Mouse (Mus musculus) liver, embryonic 14.5 days (tissue): ENCODE measurements around the gene AL732309.1. TPM values are rescaled to one million over a fixed set of nuclear protein-coding genes. Genes with fewer than 3 reads are reported as not detected.

ENCODE experiments used
- ATAC-seq: fragments of 200-750 bp; cut with Nextera tagmentation; 2 replicates; pipeline ENCODE4 v1.8.0; 2017; ENCODE audit warnings: moderate number of reproducible peaks, mild to moderate bottlenecking, moderate library complexity; ENCODE audit not compliant: insufficient read depth
- DNase-seq, 3 experiments: peaks; one replicate each; pipeline ENCODE4 v3.0.0-alpha.2; 2012 to 2013; ENCODE audit warnings: low read depth in 3 of 3, low spot score in 3 of 3
- H3K27ac ChIP-seq: fragments of 300-500 bp; sonication (generic); 2 replicates; pipeline ENCODE4 v1.5.1; 2014; ENCODE audit warnings: moderate library complexity, mild to moderate bottlenecking, control low read depth, inconsistent platforms
- H3K27me3 ChIP-seq: fragments of 300-500 bp; sonication (generic); 2 replicates; pipeline ENCODE4 v1.6.1; 2014; ENCODE audit warnings: mild to moderate bottlenecking, low read length, moderate library complexity; ENCODE audit not compliant: control insufficient read depth, insufficient read depth
- H3K36me3 ChIP-seq: fragments of 300-500 bp; sonication (generic); replicated peaks from 2 replicates; pipeline ENCODE4 v1.6.1; 2014; ENCODE audit warnings: low read depth; ENCODE audit not compliant: control insufficient read depth, insufficient read depth
- H3K4me1 ChIP-seq, 2 experiments: fragments of 200-500 bp in 1 of 2; fragments of 300-500 bp in 1 of 2; sonication (generic) in 1 of 2; replicated peaks; 2 replicates each; pipeline ENCODE4 v1.6.1; 2012 to 2014; ENCODE audit warnings: antibody characterized with exemption in 1 of 2, inconsistent platforms in 1 of 2, low read length in 1 of 2; ENCODE audit not compliant: control insufficient read depth in 2 of 2, insufficient read depth in 2 of 2
- H3K4me2 ChIP-seq: fragments of 300-500 bp; sonication (generic); 2 replicates; pipeline ENCODE4 v1.6.1; 2014; ENCODE audit warnings: low read depth, mild to moderate bottlenecking, control low read depth, moderate library complexity
- H3K4me3 ChIP-seq, 2 experiments: fragments of 200-500 bp in 1 of 2; fragments of 300-500 bp in 1 of 2; sonication (generic) in 1 of 2; 2 replicates each; pipeline ENCODE4 v1.5.1; 2012 to 2014; ENCODE audit warnings: low read depth in 2 of 2, low read length in 2 of 2, mild to moderate bottlenecking in 2 of 2, control low read depth in 1 of 2, inconsistent platforms in 1 of 2, moderate library complexity in 1 of 2; ENCODE audit not compliant: insufficient read depth in 1 of 2
- H3K9ac ChIP-seq: fragments of 300-500 bp; sonication (generic); replicated peaks from 2 replicates; pipeline ENCODE4 v1.6.1; 2014; ENCODE audit warnings: mild to moderate bottlenecking, control low read depth, moderate library complexity
- H3K9me3 ChIP-seq: fragments of 300-500 bp; sonication (generic); 2 replicates; pipeline ENCODE4 v1.6.1; 2016; ENCODE audit warnings: low read length, mixed read lengths; ENCODE audit not compliant: control insufficient read depth
- CTCF ChIP-seq: IDR thresholded peaks from 2 replicates; pipeline ENCODE4 v1.5.1; 2016; ENCODE audit warnings: antibody characterized with exemption, low read depth, control low read depth
- EP300 ChIP-seq: IDR thresholded peaks from 2 replicates; pipeline ENCODE4 v1.6.1; 2016; ENCODE audit warnings: antibody characterized with exemption, low read depth
- WGBS: fragments of 180-500 bp; shearing (Covaris S2); extraction: QIAGEN DNeasy Blood & Tissue Kit; methylation state at CpG from one replicate; pipeline ENCODE4 v1.1.7; 2014; ENCODE audit not compliant: insufficient replicate concordance; 5-methylcytosine and 5-hydroxymethylcytosine counted together
- polyA plus RNA-seq, 2 experiments: library from polyadenylated mRNA; depleted of rRNA in 1 of 2; stranded (reverse) in 1 of 2; unstranded in 1 of 2; fragments of >200 nt; fragmentation: Nextera tagmentation in 1 of 2; extraction: Ambion mirVana in 1 of 2; gene quantifications; 2 replicates each; pipeline versions ENCODE4 v1.2.1 to v1.2.3; 2012 to 2014

The AL732309.1 gene
- polyA plus RNA-seq, 2 experiments = 1.4 to 5.4 TPM

DNA sequence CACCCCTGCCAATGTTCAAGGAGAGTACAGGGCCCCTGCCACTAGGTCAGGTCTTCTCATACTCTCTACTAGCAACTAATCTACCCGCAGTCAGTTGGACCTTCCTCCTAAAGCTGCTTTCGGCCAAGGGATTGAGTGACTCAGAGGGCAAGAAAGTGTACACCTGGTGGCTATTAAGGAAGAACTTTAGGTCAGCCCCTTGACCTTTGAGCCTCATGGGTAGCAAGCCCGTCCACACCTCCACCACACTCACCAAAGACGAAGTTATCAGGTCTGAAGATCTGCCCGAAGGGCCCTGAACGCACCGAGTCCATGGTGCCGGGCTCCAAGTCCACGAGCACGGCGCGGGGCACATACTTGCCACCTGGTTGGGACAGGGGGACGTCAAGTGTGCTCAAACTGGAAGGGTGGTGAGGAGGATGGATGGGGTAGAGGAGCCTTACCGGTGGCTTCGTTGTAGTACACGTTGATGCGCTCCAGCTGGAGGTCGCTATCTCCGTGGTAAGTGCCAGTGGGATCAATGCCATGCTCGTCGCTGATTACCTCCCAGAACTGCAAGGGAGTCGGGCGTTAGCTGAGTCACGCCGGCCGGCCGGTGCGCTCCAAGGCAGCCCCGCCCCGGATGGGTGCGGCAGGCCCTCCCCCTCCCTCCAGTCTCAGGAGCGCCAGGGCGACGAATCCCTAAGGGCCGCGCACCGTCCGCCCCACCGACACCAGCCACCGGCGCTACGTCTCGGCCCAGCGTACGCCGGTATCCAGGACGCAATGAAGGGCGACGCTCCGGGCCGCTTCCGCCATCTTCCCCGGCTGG lies 22.8 kb downstream of the AL732309.1 start:
- peak overlapping the region; percentile 90 to 96 for H3K4me3 ChIP-seq
- peak overlapping the region; percentile 100 for H3K9ac ChIP-seq
- H3K27ac ChIP-seq = peak overlapping the region; percentile 100

DNA sequence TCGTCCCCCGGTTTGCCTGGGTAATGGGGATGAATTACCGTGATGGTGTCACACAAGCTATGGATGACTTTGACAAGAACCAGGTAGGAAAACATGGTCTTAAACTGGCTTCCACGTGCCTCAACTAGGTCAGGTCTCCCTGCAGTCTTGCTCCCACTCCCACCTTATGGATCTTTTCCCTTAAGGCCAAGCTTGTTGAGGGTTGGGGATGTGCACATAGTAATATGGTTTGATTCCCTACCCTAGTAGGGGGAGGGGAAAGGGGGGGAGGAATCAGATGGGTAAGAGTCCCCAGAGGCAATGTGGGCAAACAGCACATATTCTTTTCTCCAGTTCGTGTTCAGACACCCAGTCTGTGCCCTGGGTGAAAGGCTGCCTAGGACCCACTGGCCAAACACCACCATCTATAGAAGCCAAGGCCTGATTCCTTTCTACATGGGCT lies 25.3 kb downstream of the AL732309.1 start:
- no peak for TF ChIP-seq EP300
- TF ChIP-seq CTCF = no peak
- H3K27me3 ChIP-seq = no peaks in the 10 kb centered on the region
- H3K4me2 ChIP-seq = no peak overlapping the region
- DNase-seq (no peak), ATAC-seq (no peak)
- peaks cover 5 to 10% of the 10 kb centered on the region in 2 experiments for H3K4me1 ChIP-seq
- whole genome bisulfite sequencing = 61% methylated on average over 5 of the region's 5 CpGs
- no peak overlapping the region for H3K27ac ChIP-seq
- peaks cover 24% of the 10 kb centered on the region for H3K36me3 ChIP-seq
- H3K9ac ChIP-seq = no peak overlapping the region
- H3K9me3 ChIP-seq = no peaks in the 10 kb centered on the region
- 0 out of 4 replicates have a peak overlapping the region, but pooled peaks of 1 of the 2 experiments have one; percentile 8 for H3K4me3 ChIP-seq

More for the DNA sequence above, 22.8 kb downstream of the AL732309.1 start:
- no peaks in the 10 kb centered on the region for H3K27me3 ChIP-seq
- DNase-seq = peak; percentile 86 to 90 (median 87)
- TF ChIP-seq EP300 (peak; percentile 39; the same call in 1 of the 2 replicates), CTCF (no peak)
- H3K4me2 ChIP-seq = peak overlapping the region; percentile 81
- WGBS = under 1% methylated on average over 52 of the region's 53 CpGs
- peaks cover 5 to 13% of the 10 kb centered on the region in 2 experiments for H3K4me1 ChIP-seq
- H3K9me3 ChIP-seq = no peaks in the 10 kb centered on the region
- H3K36me3 ChIP-seq = peaks cover 24% of the 10 kb centered on the region
- ATAC-seq = peak; percentile 76

DNA sequence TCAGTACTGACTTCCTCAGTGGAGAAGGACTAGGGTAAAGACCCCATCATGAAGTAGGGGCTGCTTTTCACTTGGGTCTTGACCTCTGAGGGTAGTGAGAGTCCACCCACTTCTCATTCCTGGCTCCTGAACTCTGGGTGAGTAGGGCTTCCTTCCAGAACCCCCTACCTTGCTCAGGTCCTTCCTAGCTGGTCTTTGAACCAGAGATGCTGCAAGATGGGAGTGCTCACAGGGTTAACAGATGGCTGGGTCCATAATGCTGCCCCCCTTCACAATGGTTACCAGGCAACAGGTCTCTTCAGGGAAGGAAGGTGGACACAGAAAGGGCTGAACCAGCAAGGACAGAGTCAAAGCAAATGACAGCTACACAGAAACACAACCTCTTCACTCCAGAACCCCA lies 28.2 kb downstream of the AL732309.1 start, which contains the start of gene Fam166a:
Gene Fam166a, plus strand, starts transcription at position 301 of the 400 bp plus-strand sequence.
- H3K9me3 ChIP-seq = no peaks in the 10 kb centered on the region
- H3K27ac ChIP-seq = no peak within 1 kb of the TSS
- peaks cover 0 to 3% of the 10 kb centered on the region in 2 experiments; a peak in 1 of 4 replicates for H3K4me1 ChIP-seq
- no peak within 1 kb of the TSS for H3K9ac ChIP-seq
- no peak for DNase-seq
- no peak for TF ChIP-seq CTCF
- TF ChIP-seq EP300 = no peak
- no peak within 1 kb of the TSS for H3K4me2 ChIP-seq
- H3K27me3 ChIP-seq = no peaks in the 10 kb centered on the region; the same call in 1 of the 2 replicates
- no peak within 1 kb of the TSS for H3K4me3 ChIP-seq
- no peak for ATAC-seq
- peaks cover 19% of the 10 kb centered on the region for H3K36me3 ChIP-seq

DNA sequence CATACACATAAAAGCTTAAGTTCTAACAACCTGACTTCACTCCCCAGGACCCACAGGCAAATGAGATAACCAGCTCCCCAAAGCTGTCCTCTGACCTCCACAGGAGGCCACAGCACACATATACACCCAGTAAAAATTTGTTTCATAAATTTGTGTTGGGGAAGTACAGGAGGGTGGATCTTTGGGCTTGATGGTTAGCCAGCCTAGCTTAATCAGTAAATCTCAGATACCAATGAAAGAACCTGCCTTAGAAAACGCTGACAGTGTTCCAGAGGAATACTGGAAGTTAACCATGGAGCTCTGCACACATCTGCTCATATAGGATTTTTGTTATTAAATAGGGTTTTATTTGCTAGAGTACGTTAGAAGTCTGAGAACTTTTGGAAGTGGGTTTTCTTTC lies 29.0 kb downstream of the AL732309.1 start:
- Histone ChIP-seq H3K27ac (no peak overlapping the region), H3K36me3 (peaks cover 11% of the 10 kb centered on the region), H3K9me3 (no peaks in the 10 kb centered on the region), H3K27me3 (no peaks in the 10 kb centered on the region; the same call in 1 of the 2 replicates), H3K4me2 (no peak overlapping the region), H3K4me1 (no peaks in the 10 kb centered on the region), H3K9ac (no peak overlapping the region), H3K4me3 (no peak overlapping the region)
- DNase-seq (no peak), ATAC-seq (no peak)
- WGBS = 47% methylated on average over 2 of the region's 2 CpGs
- TF ChIP-seq EP300 = no peak
- no peak for TF ChIP-seq CTCF

DNA sequence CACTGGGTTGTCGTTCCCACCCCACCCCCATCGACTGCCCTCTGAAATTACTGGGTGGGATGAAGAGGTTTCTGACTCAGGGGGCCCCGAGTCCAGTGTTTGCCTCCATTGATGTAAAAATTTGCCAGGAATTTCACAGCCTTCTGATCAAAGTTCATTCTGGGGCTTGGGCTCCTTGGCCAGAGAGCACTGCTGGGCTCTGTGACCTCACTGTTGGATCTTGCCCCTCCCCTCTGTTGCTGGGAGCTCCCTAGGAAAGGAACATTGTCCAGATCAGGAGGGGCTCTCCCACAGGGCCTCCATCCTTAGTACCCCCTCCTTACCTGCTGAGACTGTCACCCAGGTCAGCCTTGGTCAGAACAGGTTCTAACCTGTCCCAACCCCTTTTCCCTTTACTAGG lies 32.2 kb downstream of the AL732309.1 start, which contains the start of gene Stpg3:
Gene Stpg3, minus strand, starts transcription at position 194 of the 400 bp plus-strand sequence.
- Histone ChIP-seq H3K27ac (no peak within 1 kb of the TSS), H3K27me3 (no peaks in the 10 kb centered on the region; the same call in 1 of the 2 replicates), H3K36me3 (no peaks in the 10 kb centered on the region), H3K9ac (no peak within 1 kb of the TSS), H3K4me2 (no peak within 1 kb of the TSS), H3K4me1 (peaks cover 10 to 15% of the 10 kb centered on the region in 2 experiments), H3K4me3 (no peak within 1 kb of the TSS), H3K9me3 (no peaks in the 10 kb centered on the region)
- no peak for ATAC-seq
- 73% methylated on average over 3 of the region's 3 CpGs for WGBS
- no peak for TF ChIP-seq CTCF
- no peak for TF ChIP-seq EP300
- DNase-seq = no peak
